Mouse (Mus musculus): ENCODE measurements around the gene Plin3. TPM values are rescaled to one million over a fixed set of nuclear protein-coding genes. Genes with fewer than 3 reads are reported as not detected.

Gene Plin3
- total RNA-seq, 1 experiment: 53.9 TPM

GRCm38 (mm10) chr17:56255863-56256238, 36.8 kb downstream of the Plin3 start:
- peak; percentile 99 for DNase-seq (ENCODE audit: low read depth, low spot score)
- Histone ChIP-seq H3K4me1 (ENCODE audit: control insufficient read depth in 2 of 2, insufficient read depth in 2 of 2, low read length in 2 of 2, poor library complexity in 1 of 2) (peaks cover 3 to 20% of the 10 kb centered on the region in 2 experiments), H3K27ac (ENCODE audit: insufficient read depth, low read depth, low read length, poor library complexity, severe bottlenecking) (peak overlapping the region; percentile 93), H3K36me3 (ENCODE audit: control insufficient read depth, insufficient read depth, low read length, poor library complexity, severe bottlenecking) (peaks cover 27% of the 10 kb centered on the region), H3K9ac (ENCODE audit: insufficient read depth, low read depth, low read length, poor library complexity, severe bottlenecking) (peak overlapping the region; percentile 88), H3K9me3 (ENCODE audit: control insufficient read depth, insufficient read depth, low read depth, low read length) (no peaks in the 10 kb centered on the region), H3K4me3 (ENCODE audit: insufficient read depth in 1 of 2, low read depth in 1 of 2, low read length in 2 of 2, poor library complexity in 1 of 2, severe bottlenecking in 1 of 2) (peak overlapping the region; percentile 87 to 92)
- in situ Hi-C loops (cut with MboI; ENCODE audit: low sequenced_read_pairs in 2 of 2, unreplicated experiment in 2 of 2): no loop called here
- TF ChIP-seq HCFC1 (IDR thresholded peaks at IDR 0.05; ENCODE audit: borderline replicate concordance, insufficient read depth, low read length) (peak; percentile 96), ZNF384 (IDR thresholded peaks at IDR 0.05; ENCODE audit: low read depth, low read length) (no peak), MAFK (IDR thresholded peaks at IDR 0.05; ENCODE audit: insufficient read depth, low read depth, low read length) (no peak), CHD2 (IDR thresholded peaks at IDR 0.05; ENCODE audit: low read depth, low read length) (no peak), ZC3H11A (IDR thresholded peaks at IDR 0.05; ENCODE audit: borderline replicate concordance, low read depth, low read length) (no peak)

- H3K27ac ChIP-seq (ENCODE audit: insufficient read depth, low read depth, low read length, poor library complexity, severe bottlenecking): no peak overlapping the region
- H3K4me1 ChIP-seq (ENCODE audit: control insufficient read depth in 2 of 2, insufficient read depth in 2 of 2, low read length in 2 of 2, poor library complexity in 1 of 2): peaks cover 2 to 23% of the 10 kb centered on the region in 2 experiments
- DNase-seq (ENCODE audit: low read depth, low spot score): no peak
- in situ Hi-C loops (cut with MboI; ENCODE audit: low sequenced_read_pairs in 2 of 2, unreplicated experiment in 2 of 2): no loop called here
- peaks cover 24% of the 10 kb centered on the region for H3K36me3 ChIP-seq (ENCODE audit: control insufficient read depth, insufficient read depth, low read length, poor library complexity, severe bottlenecking)
- no peak overlapping the region; the same call in 1 of the 2 replicates for H3K9ac ChIP-seq (ENCODE audit: insufficient read depth, low read depth, low read length, poor library complexity, severe bottlenecking)
- H3K4me3 ChIP-seq (ENCODE audit: insufficient read depth in 1 of 2, low read depth in 1 of 2, low read length in 2 of 2, poor library complexity in 1 of 2, severe bottlenecking in 1 of 2): peak overlapping the region in 1 of 2 experiments; percentile 54; a peak in 2 of 4 replicates
- no peak for TF ChIP-seq MAFK (IDR thresholded peaks at IDR 0.05; ENCODE audit: insufficient read depth, low read depth, low read length)
- no peak for TF ChIP-seq ZNF384 (IDR thresholded peaks at IDR 0.05; ENCODE audit: low read depth, low read length)
- TF ChIP-seq HCFC1 (IDR thresholded peaks at IDR 0.05; ENCODE audit: borderline replicate concordance, insufficient read depth, low read length): no peak
- TF ChIP-seq ZC3H11A (IDR thresholded peaks at IDR 0.05; ENCODE audit: borderline replicate concordance, low read depth, low read length): no peak
- TF ChIP-seq CHD2 (IDR thresholded peaks at IDR 0.05; ENCODE audit: low read depth, low read length): no peak
- H3K9me3 ChIP-seq (ENCODE audit: control insufficient read depth, insufficient read depth, low read depth, low read length): no peaks in the 10 kb centered on the region
These were observed 37.2 kb downstream of the Plin3 start for GRCm38 (mm10) chr17:56255429-56255828.

GRCm38 (mm10) chr17:56254695-56255094, 38.0 kb downstream of the Plin3 start:
- H3K4me3 ChIP-seq (ENCODE audit: insufficient read depth in 1 of 2, low read depth in 1 of 2, low read length in 2 of 2, poor library complexity in 1 of 2, severe bottlenecking in 1 of 2): no peak overlapping the region
- H3K9ac ChIP-seq (ENCODE audit: insufficient read depth, low read depth, low read length, poor library complexity, severe bottlenecking): no peak overlapping the region
- H3K36me3 ChIP-seq (ENCODE audit: control insufficient read depth, insufficient read depth, low read length, poor library complexity, severe bottlenecking): peaks cover 17% of the 10 kb centered on the region
- peaks cover 2 to 20% of the 10 kb centered on the region in 2 experiments; a peak in 3 of 4 replicates for H3K4me1 ChIP-seq (ENCODE audit: control insufficient read depth in 2 of 2, insufficient read depth in 2 of 2, low read length in 2 of 2, poor library complexity in 1 of 2)
- no peak overlapping the region for H3K27ac ChIP-seq (ENCODE audit: insufficient read depth, low read depth, low read length, poor library complexity, severe bottlenecking)
- no peak for DNase-seq (ENCODE audit: low read depth, low spot score)
- in situ Hi-C loops (cut with MboI; ENCODE audit: low sequenced_read_pairs in 2 of 2, unreplicated experiment in 2 of 2): no loop called here
- no peaks in the 10 kb centered on the region for H3K9me3 ChIP-seq (ENCODE audit: control insufficient read depth, insufficient read depth, low read depth, low read length)
- TF ChIP-seq MAFK (IDR thresholded peaks at IDR 0.05; ENCODE audit: insufficient read depth, low read depth, low read length): no peak
- TF ChIP-seq CHD2 (IDR thresholded peaks at IDR 0.05; ENCODE audit: low read depth, low read length): no peak
- no peak for TF ChIP-seq HCFC1 (IDR thresholded peaks at IDR 0.05; ENCODE audit: borderline replicate concordance, insufficient read depth, low read length)
- TF ChIP-seq ZNF384 (IDR thresholded peaks at IDR 0.05; ENCODE audit: low read depth, low read length): no peak
- TF ChIP-seq ZC3H11A (IDR thresholded peaks at IDR 0.05; ENCODE audit: borderline replicate concordance, low read depth, low read length): no peak

- H3K27ac ChIP-seq (ENCODE audit: insufficient read depth, low read depth, low read length, poor library complexity, severe bottlenecking): peak overlapping the region; percentile 41; the same call in 1 of the 2 replicates
- H3K9ac ChIP-seq (ENCODE audit: insufficient read depth, low read depth, low read length, poor library complexity, severe bottlenecking): 0 out of 2 replicates have a peak overlapping the region, but pooled peaks have one; percentile 1
- H3K36me3 ChIP-seq (ENCODE audit: control insufficient read depth, insufficient read depth, low read length, poor library complexity, severe bottlenecking): no peaks in the 10 kb centered on the region
- no peaks in the 10 kb centered on the region for H3K9me3 ChIP-seq (ENCODE audit: control insufficient read depth, insufficient read depth, low read depth, low read length)
- H3K4me3 ChIP-seq (ENCODE audit: insufficient read depth in 1 of 2, low read depth in 1 of 2, low read length in 2 of 2, poor library complexity in 1 of 2, severe bottlenecking in 1 of 2): no peak overlapping the region
- H3K4me1 ChIP-seq (ENCODE audit: control insufficient read depth in 2 of 2, insufficient read depth in 2 of 2, low read length in 2 of 2, poor library complexity in 1 of 2): peaks cover 0 to 11% of the 10 kb centered on the region in 2 experiments; a peak in 3 of 4 replicates
- in situ Hi-C loops (cut with MboI; ENCODE audit: low sequenced_read_pairs in 2 of 2, unreplicated experiment in 2 of 2): no loop called here
- DNase-seq (ENCODE audit: low read depth, low spot score): no peak
- no peak for TF ChIP-seq MAFK (IDR thresholded peaks at IDR 0.05; ENCODE audit: insufficient read depth, low read depth, low read length)
- no peak for TF ChIP-seq CHD2 (IDR thresholded peaks at IDR 0.05; ENCODE audit: low read depth, low read length)
- peak; percentile 48; the same call in 1 of the 2 replicates for TF ChIP-seq HCFC1 (IDR thresholded peaks at IDR 0.05; ENCODE audit: borderline replicate concordance, insufficient read depth, low read length)
- TF ChIP-seq ZNF384 (IDR thresholded peaks at IDR 0.05; ENCODE audit: low read depth, low read length): peak; percentile 87
- 0 out of 2 replicates have a peak, but pooled peaks have one; percentile 7 for TF ChIP-seq ZC3H11A (IDR thresholded peaks at IDR 0.05; ENCODE audit: borderline replicate concordance, low read depth, low read length)
These were observed 41.4 kb downstream of the Plin3 start for GRCm38 (mm10) chr17:56251136-56251829.
